Mouse (Mus musculus) lung, postnatal 0 days (tissue): ENCODE measurements at regions not wholly inside any gene's neighbourhood (a gene's known extent, or its start where the extent isn't known, plus 50 kb on each side); places are given as distances from the start of the nearest gene placed in this dataset.
A peak's percentile ranks its signal among the peaks of the same experiment; 100 is the strongest.

ENCODE experiments used
- ATAC-seq: fragments of 200-750 bp; cut with Nextera tagmentation; 2 replicates; pipeline ENCODE4 v1.8.0; 2017; ENCODE audit warnings: moderate library complexity
- DNase-seq: peaks from one replicate; pipeline ENCODE4 v3.0.0-alpha.2; 2016; ENCODE audit warnings: low spot score
- H3K27ac ChIP-seq: fragments of 300-500 bp; sonication (generic); 2 replicates; pipeline ENCODE4 v1.5.1; 2014; ENCODE audit warnings: antibody characterized with exemption, mild to moderate bottlenecking, low read length, mixed read lengths
- H3K27me3 ChIP-seq: fragments of 300-500 bp; sonication (generic); replicated peaks from 2 replicates; pipeline ENCODE4 v1.6.1; 2014; ENCODE audit warnings: low read length, mixed read lengths; ENCODE audit not compliant: insufficient read depth
- H3K36me3 ChIP-seq: fragments of 300-500 bp; sonication (generic); 2 replicates; pipeline ENCODE4 v1.6.1; 2014; ENCODE audit warnings: low read length, mixed read lengths; ENCODE audit not compliant: insufficient read depth
- H3K4me1 ChIP-seq: fragments of 300-500 bp; sonication (generic); 2 replicates; pipeline ENCODE4 v1.6.1; 2014; ENCODE audit warnings: antibody characterized with exemption, low read depth, low read length, mixed read lengths; ENCODE audit not compliant: insufficient read depth
- H3K4me2 ChIP-seq: fragments of 300-500 bp; sonication (generic); replicated peaks from 2 replicates; pipeline ENCODE4 v1.6.1; 2014; ENCODE audit warnings: low read depth, mild to moderate bottlenecking, low read length, moderate library complexity, mixed read lengths
- H3K4me3 ChIP-seq: fragments of 300-500 bp; sonication (generic); 2 replicates; pipeline ENCODE4 v1.5.1; 2014; ENCODE audit warnings: low read depth, low read length
- H3K9ac ChIP-seq: fragments of 300-500 bp; sonication (generic); replicated peaks from 2 replicates; pipeline ENCODE4 v1.6.1; 2014; ENCODE audit warnings: low read depth, mild to moderate bottlenecking
- H3K9me3 ChIP-seq: fragments of 300-500 bp; sonication (generic); 2 replicates; pipeline ENCODE4 v1.6.1; 2016; ENCODE audit warnings: low read length, mixed read lengths
- CTCF ChIP-seq: IDR thresholded peaks from 2 replicates; pipeline ENCODE4 v1.5.1; 2016; ENCODE audit warnings: antibody characterized with exemption, mild to moderate bottlenecking
- EP300 ChIP-seq: IDR thresholded peaks from 2 replicates; pipeline ENCODE4 v1.6.1; 2016; ENCODE audit warnings: antibody characterized with exemption, mild to moderate bottlenecking, control low read depth
- WGBS: fragments of 180-500 bp; shearing (Covaris S2); extraction: QIAGEN DNeasy Blood & Tissue Kit; methylation state at CpG from one replicate; pipeline ENCODE4 v1.1.7; 2014; 5-methylcytosine and 5-hydroxymethylcytosine counted together

DNA sequence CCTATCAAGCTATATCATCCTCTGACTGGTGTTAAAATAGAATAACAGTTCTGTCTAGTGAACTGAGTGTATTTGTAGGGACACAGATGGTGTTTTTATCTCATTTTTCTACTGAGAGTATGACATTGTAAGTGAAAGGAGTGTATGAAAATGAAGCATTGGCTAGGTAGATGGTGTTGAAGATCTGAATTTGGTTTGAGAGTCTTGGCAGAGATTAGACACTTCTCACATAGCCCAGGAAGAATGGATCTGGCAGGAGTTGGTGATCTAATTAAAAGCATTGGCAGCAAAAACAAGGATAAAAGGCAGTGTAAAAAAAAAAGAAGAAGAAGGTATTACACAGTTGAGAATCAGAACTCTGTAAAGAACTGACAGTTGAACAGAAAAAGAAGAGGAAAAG is 900.4 kb upstream of the Pabpc4l start:
- Histone ChIP-seq H3K9me3 (no peaks in the 10 kb centered on the region), H3K27me3 (no peaks in the 10 kb centered on the region), H3K36me3 (no peaks in the 10 kb centered on the region), H3K9ac (no peak overlapping the region), H3K4me3 (no peak overlapping the region), H3K4me2 (no peak overlapping the region), H3K4me1 (no peaks in the 10 kb centered on the region), H3K27ac (no peak overlapping the region)
- TF ChIP-seq CTCF = no peak
- no peak for TF ChIP-seq EP300
- DNase-seq (no peak), ATAC-seq (no peak)

- no peaks in the 10 kb centered on the region for H3K36me3 ChIP-seq
- no peaks in the 10 kb centered on the region for H3K27me3 ChIP-seq
- TF ChIP-seq CTCF (no peak), EP300 (no peak)
- no peaks in the 10 kb centered on the region for H3K9me3 ChIP-seq
- WGBS = 29% methylated on average over 2 of the region's 2 CpGs
- ATAC-seq (peak; percentile 35; the same call in 1 of the 2 replicates), DNase-seq (peak; percentile 34)
- H3K9ac ChIP-seq = no peak overlapping the region
- no peak overlapping the region for H3K4me2 ChIP-seq
- H3K4me1 ChIP-seq = no peaks in the 10 kb centered on the region
- no peak overlapping the region for H3K27ac ChIP-seq
- no peak overlapping the region for H3K4me3 ChIP-seq
These were observed 868.5 kb upstream of the Pabpc4l start for GRCm38 (mm10) chr3:47316356-47317028.

GRCm38 (mm10) chr3:47281783-47282182 is 833.8 kb upstream of the Pabpc4l start:
- Histone ChIP-seq H3K9ac (no peak overlapping the region), H3K27ac (no peak overlapping the region), H3K4me1 (no peaks in the 10 kb centered on the region), H3K36me3 (no peaks in the 10 kb centered on the region), H3K27me3 (no peaks in the 10 kb centered on the region), H3K4me2 (no peak overlapping the region), H3K9me3 (no peaks in the 10 kb centered on the region), H3K4me3 (no peak overlapping the region)
- TF ChIP-seq CTCF (no peak), EP300 (no peak)
- DNase-seq (no peak), ATAC-seq (no peak)
- 47% methylated on average over 1 of the region's 1 CpGs for WGBS

DNA sequence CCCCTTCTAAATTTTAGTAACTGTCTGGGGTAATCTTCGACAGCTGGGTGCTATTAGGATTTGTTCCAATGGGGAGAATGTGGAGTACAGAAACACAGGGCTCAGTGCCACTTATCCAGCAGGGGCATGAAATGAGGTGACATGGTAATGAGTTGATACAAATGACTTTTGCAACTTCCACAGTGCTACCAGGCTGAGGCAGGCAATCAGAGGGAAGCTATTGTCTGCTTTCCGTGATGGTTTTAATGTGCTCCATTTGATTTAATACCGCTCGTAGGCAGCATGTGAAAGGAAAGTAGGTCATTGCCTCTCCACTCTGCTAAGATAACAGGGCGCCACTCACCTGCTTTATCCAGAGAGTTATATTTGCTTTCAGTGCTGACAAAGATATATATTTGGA is 832.3 kb upstream of the Pabpc4l start:
- Histone ChIP-seq H3K36me3 (no peaks in the 10 kb centered on the region), H3K27ac (no peak overlapping the region), H3K9ac (no peak overlapping the region), H3K4me2 (no peak overlapping the region), H3K9me3 (no peaks in the 10 kb centered on the region), H3K4me3 (no peak overlapping the region), H3K27me3 (no peaks in the 10 kb centered on the region), H3K4me1 (no peaks in the 10 kb centered on the region)
- TF ChIP-seq EP300 (no peak), CTCF (no peak)
- 54% methylated on average over 5 of the region's 5 CpGs for WGBS
- ATAC-seq (no peak), DNase-seq (no peak)

GRCm38 (mm10) chr3:47241030-47241429 is 793.0 kb upstream of the Pabpc4l start:
- no peaks in the 10 kb centered on the region for H3K4me1 ChIP-seq
- no peaks in the 10 kb centered on the region for H3K9me3 ChIP-seq
- no peaks in the 10 kb centered on the region for H3K27me3 ChIP-seq
- H3K4me2 ChIP-seq = no peak overlapping the region
- no peak for DNase-seq
- H3K4me3 ChIP-seq = no peak overlapping the region
- H3K27ac ChIP-seq = no peak overlapping the region
- no peak overlapping the region for H3K9ac ChIP-seq
- H3K36me3 ChIP-seq = no peaks in the 10 kb centered on the region
- no peak for ATAC-seq
- TF ChIP-seq CTCF = no peak
- no peak for TF ChIP-seq EP300
- 68% methylated on average over 3 of the region's 3 CpGs for WGBS

- 90% methylated on average over 6 of the region's 6 CpGs for WGBS
- H3K36me3 ChIP-seq = no peaks in the 10 kb centered on the region
- ATAC-seq = no peak
These were observed 782.2 kb upstream of the Pabpc4l start for GRCm38 (mm10) chr3:47230234-47230633.

DNA sequence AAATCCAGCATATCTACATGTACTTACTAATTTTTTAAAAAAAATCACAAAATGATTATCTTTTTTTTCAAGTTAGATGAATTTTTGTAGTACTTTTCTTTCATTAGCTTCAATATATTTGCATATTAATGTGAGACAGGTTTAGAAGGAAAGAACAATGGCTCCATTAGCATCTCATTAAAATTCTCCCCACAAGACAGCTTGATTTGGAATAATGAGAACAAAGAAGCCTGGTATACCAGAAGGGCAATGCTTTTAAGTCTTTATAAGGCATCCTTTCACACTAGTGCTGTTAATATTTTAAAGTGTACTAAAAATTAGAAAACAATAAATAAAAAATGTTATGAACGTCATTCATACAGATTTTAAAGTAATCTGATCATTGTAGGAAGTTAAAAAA is 770.6 kb upstream of the Pabpc4l start:
- H3K36me3 ChIP-seq = no peaks in the 10 kb centered on the region
- no peak overlapping the region for H3K4me3 ChIP-seq
- H3K9ac ChIP-seq = no peak overlapping the region
- H3K9me3 ChIP-seq = no peaks in the 10 kb centered on the region
- ATAC-seq (no peak), DNase-seq (no peak)
- 35% methylated on average over 1 of the region's 1 CpGs for WGBS
- H3K27ac ChIP-seq = no peak overlapping the region
- H3K27me3 ChIP-seq = no peaks in the 10 kb centered on the region
- no peak overlapping the region for H3K4me2 ChIP-seq
- no peaks in the 10 kb centered on the region for H3K4me1 ChIP-seq
- no peak for TF ChIP-seq CTCF
- no peak for TF ChIP-seq EP300

More at GRCm38 (mm10) chr3:47230234-47230633, 782.2 kb upstream of the Pabpc4l start:
- no peak for DNase-seq
- no peak overlapping the region for H3K4me3 ChIP-seq
- H3K9me3 ChIP-seq = no peaks in the 10 kb centered on the region
- no peak for TF ChIP-seq CTCF
- TF ChIP-seq EP300 = no peak
- H3K9ac ChIP-seq = no peak overlapping the region
- no peak overlapping the region for H3K27ac ChIP-seq
- H3K27me3 ChIP-seq = no peaks in the 10 kb centered on the region
- no peak overlapping the region for H3K4me2 ChIP-seq
- no peaks in the 10 kb centered on the region for H3K4me1 ChIP-seq
